Mouse (Mus musculus) neural tube, embryonic 11.5 days (tissue): ENCODE results near the gene Cacnb4. TPM values are rescaled to one million over a fixed set of nuclear protein-coding genes. Genes with fewer than 3 reads are reported as not detected.
A peak's percentile ranks its signal among the peaks of the same experiment; 100 is the strongest.

Source experiments
- ATAC-seq: fragments of 200-750 bp; cut with Nextera tagmentation; 2 replicates; pipeline ENCODE4 v1.8.0; 2017; ENCODE audit warnings: moderate number of reproducible peaks, mild to moderate bottlenecking, moderate TSS enrichment, moderate library complexity; ENCODE audit not compliant: insufficient read depth, low FRiP score, low TSS enrichment
- DNase-seq: peaks from one replicate; pipeline ENCODE4 v3.0.0-alpha.2; 2015; ENCODE audit warnings: low spot score
- H3K27ac ChIP-seq: fragments of 300-500 bp; sonication (generic); 2 replicates; pipeline ENCODE4 v1.5.1; 2014; ENCODE audit warnings: low read depth, mild to moderate bottlenecking, low read length
- H3K27me3 ChIP-seq: fragments of 300-500 bp; sonication (generic); 2 replicates; pipeline ENCODE4 v1.6.1; 2014; ENCODE audit warnings: mild to moderate bottlenecking, low read length, mixed read lengths; ENCODE audit not compliant: control insufficient read depth, insufficient read depth
- H3K36me3 ChIP-seq: fragments of 300-500 bp; sonication (generic); 2 replicates; pipeline ENCODE4 v1.6.1; 2014; ENCODE audit warnings: mild to moderate bottlenecking, low read length, moderate library complexity, mixed read lengths; ENCODE audit not compliant: control insufficient read depth, insufficient read depth
- H3K4me1 ChIP-seq: fragments of 300-500 bp; sonication (generic); 2 replicates; pipeline ENCODE4 v1.6.1; 2014; ENCODE audit warnings: low read length, mixed read lengths; ENCODE audit not compliant: control insufficient read depth, insufficient read depth
- H3K4me2 ChIP-seq: fragments of 300-500 bp; sonication (generic); 2 replicates; pipeline ENCODE4 v1.6.1; 2014; ENCODE audit warnings: low read depth, mild to moderate bottlenecking, moderate library complexity
- H3K4me3 ChIP-seq: fragments of 300-500 bp; sonication (generic); 2 replicates; pipeline ENCODE4 v1.5.1; 2014; ENCODE audit warnings: low read depth, low read length
- H3K9ac ChIP-seq: fragments of 300-500 bp; sonication (generic); 2 replicates; pipeline ENCODE4 v1.6.1; 2014; ENCODE audit warnings: mild to moderate bottlenecking, low read length
- H3K9me3 ChIP-seq: fragments of 300-500 bp; sonication (generic); 2 replicates; pipeline ENCODE4 v1.6.1; 2016; ENCODE audit warnings: low read length; ENCODE audit not compliant: control insufficient read depth
- WGBS: fragments of 180-500 bp; shearing (Covaris S2); extraction: QIAGEN DNeasy Blood & Tissue Kit; methylation state at CpG from one replicate; pipeline ENCODE4 v1.1.7; 2014; 5-methylcytosine and 5-hydroxymethylcytosine counted together
- polyA plus RNA-seq: library from polyadenylated mRNA; unstranded; fragments of >200 nt; fragmentation: Nextera tagmentation; extraction: Ambion mirVana; gene quantifications from 2 replicates; pipeline ENCODE4 v1.2.1, GENCODE M21; 2014

Cacnb4 gene
- polyA plus RNA-seq, 1 experiment from 2014 or later: 3.2 TPM

GRCm38 (mm10) chr2:52590340-52590969 is 86.2 kb downstream of the Cacnb4 start:
- ATAC-seq (no peak), DNase-seq (no peak)
- no peaks in the 10 kb centered on the region for H3K27me3 ChIP-seq
- WGBS: 59% methylated on average over 7 of the region's 7 CpGs
- H3K36me3 ChIP-seq: no peaks in the 10 kb centered on the region
- H3K9me3 ChIP-seq: no peaks in the 10 kb centered on the region
- peak overlapping the region; percentile 37 for H3K9ac ChIP-seq
- no peak overlapping the region for H3K27ac ChIP-seq
- 0 out of 2 replicates have a peak, but pooled peaks cover 2% of the 10 kb centered on the region for H3K4me1 ChIP-seq
- no peak overlapping the region for H3K4me3 ChIP-seq
- H3K4me2 ChIP-seq: peak overlapping the region; percentile 22; the same call in 1 of the 2 replicates

DNA sequence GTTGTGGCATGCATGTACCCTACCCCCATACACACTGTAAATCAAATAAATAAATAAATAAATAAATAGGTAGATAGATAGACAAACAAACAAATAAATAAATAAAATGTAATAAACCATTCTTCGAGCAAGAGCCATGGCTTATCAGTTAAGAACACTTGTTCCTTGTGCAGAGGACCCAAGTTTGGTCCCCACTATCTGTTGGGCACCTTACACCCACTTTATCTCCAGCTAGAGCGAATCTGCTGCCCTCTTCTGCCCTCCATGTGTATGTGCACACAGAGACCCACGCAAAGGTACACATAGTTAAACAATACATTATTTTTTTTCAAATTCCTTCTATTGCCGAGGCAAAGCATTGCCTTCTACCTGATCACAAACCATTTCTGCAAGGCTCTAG is 87.1 kb downstream of the Cacnb4 start:
- Histone ChIP-seq H3K27me3 (no peaks in the 10 kb centered on the region), H3K27ac (no peak overlapping the region), H3K9ac (no peak overlapping the region), H3K4me1 (0 out of 2 replicates have a peak, but pooled peaks cover 2% of the 10 kb centered on the region), H3K4me2 (no peak overlapping the region), H3K36me3 (no peaks in the 10 kb centered on the region), H3K9me3 (no peaks in the 10 kb centered on the region), H3K4me3 (no peak overlapping the region)
- WGBS: 94% methylated on average over 4 of the region's 4 CpGs
- ATAC-seq (no peak), DNase-seq (no peak)

DNA sequence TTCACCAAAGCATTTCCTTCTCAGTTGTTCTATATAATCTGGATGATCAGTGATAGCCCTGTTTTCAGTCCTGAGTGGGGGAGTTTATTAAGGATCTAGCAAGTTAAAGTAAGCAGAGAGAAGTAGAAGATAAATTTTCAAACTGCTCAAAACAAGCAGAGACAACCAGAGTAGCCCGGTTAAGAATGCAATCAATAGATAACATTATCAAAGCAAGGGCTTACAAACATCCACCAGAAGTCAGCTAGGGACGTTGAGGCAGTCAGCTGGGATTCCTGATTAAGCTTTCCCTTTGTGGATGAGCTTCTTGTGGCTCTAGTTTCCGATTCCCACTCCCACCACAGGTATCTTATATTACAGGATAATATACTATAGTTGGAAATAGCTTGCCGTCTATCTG is 91.2 kb downstream of the Cacnb4 start:
- Histone ChIP-seq H3K27ac (no peak overlapping the region), H3K36me3 (no peaks in the 10 kb centered on the region), H3K4me1 (0 out of 2 replicates have a peak, but pooled peaks cover 1% of the 10 kb centered on the region), H3K4me2 (no peak overlapping the region), H3K9ac (no peak overlapping the region), H3K27me3 (no peaks in the 10 kb centered on the region), H3K4me3 (no peak overlapping the region), H3K9me3 (no peaks in the 10 kb centered on the region)
- no peak for ATAC-seq
- WGBS: 85% methylated on average over 4 of the region's 4 CpGs
- no peak for DNase-seq

- 79% methylated on average over 10 of the region's 11 CpGs for WGBS
- no peaks in the 10 kb centered on the region for H3K36me3 ChIP-seq
- H3K27ac ChIP-seq: no peak overlapping the region
- ATAC-seq (no peak), DNase-seq (no peak)
- H3K4me1 ChIP-seq: no peaks in the 10 kb centered on the region
- no peaks in the 10 kb centered on the region for H3K27me3 ChIP-seq
- H3K9me3 ChIP-seq: no peaks in the 10 kb centered on the region
- H3K4me2 ChIP-seq: no peak overlapping the region
- H3K9ac ChIP-seq: no peak overlapping the region
- H3K4me3 ChIP-seq: no peak overlapping the region
Measured at GRCm38 (mm10) chr2:52581132-52581781, 95.4 kb downstream of the Cacnb4 start.

DNA sequence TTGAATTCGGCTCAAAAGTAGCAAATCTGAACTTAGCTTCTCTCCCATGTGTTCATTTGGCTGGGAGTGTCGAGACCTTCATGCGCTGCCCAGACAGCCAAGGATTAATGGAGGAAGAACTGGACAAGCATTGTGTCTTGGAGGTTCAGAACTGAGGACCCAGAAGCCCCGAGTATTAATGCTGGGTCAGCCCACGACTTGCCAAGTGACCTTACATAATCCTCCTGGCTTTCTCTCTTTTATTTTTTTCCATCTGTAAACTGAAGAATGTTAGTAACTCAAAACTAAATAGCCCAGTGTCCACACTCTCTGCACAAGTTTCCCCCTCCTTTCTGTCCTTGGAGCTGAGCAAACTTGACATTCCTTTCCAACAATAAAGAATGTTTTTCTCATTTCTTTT is 95.9 kb downstream of the Cacnb4 start:
- Histone ChIP-seq H3K4me2 (no peak overlapping the region), H3K27me3 (no peaks in the 10 kb centered on the region), H3K9me3 (no peaks in the 10 kb centered on the region), H3K4me3 (no peak overlapping the region), H3K36me3 (no peaks in the 10 kb centered on the region), H3K4me1 (no peaks in the 10 kb centered on the region), H3K27ac (no peak overlapping the region), H3K9ac (no peak overlapping the region)
- ATAC-seq (no peak), DNase-seq (no peak)
- 52% methylated on average over 5 of the region's 5 CpGs for WGBS

- Histone ChIP-seq H3K27ac (no peak overlapping the region), H3K27me3 (no peaks in the 10 kb centered on the region), H3K4me2 (no peak overlapping the region), H3K4me3 (no peak overlapping the region), H3K9ac (no peak overlapping the region), H3K9me3 (no peaks in the 10 kb centered on the region), H3K36me3 (no peaks in the 10 kb centered on the region), H3K4me1 (no peaks in the 10 kb centered on the region)
- WGBS: 52% methylated on average over 3 of the region's 3 CpGs
- ATAC-seq (no peak), DNase-seq (no peak)
Measured at GRCm38 (mm10) chr2:52578846-52579245, 97.8 kb downstream of the Cacnb4 start.

- 88% methylated on average over 4 of the region's 4 CpGs for WGBS
- no peak for ATAC-seq
- H3K4me3 ChIP-seq: no peak overlapping the region
Measured at GRCm38 (mm10) chr2:52577700-52578099, 98.9 kb downstream of the Cacnb4 start.

GRCm38 (mm10) chr2:52576546-52576945 is 100.1 kb downstream of the Cacnb4 start:
- H3K9me3 ChIP-seq: no peaks in the 10 kb centered on the region
- H3K4me3 ChIP-seq: no peak overlapping the region
- DNase-seq (no peak), ATAC-seq (no peak)
- no peaks in the 10 kb centered on the region for H3K36me3 ChIP-seq
- H3K9ac ChIP-seq: no peak overlapping the region
- H3K27me3 ChIP-seq: no peaks in the 10 kb centered on the region
- no peak overlapping the region for H3K4me2 ChIP-seq
- no peak overlapping the region for H3K27ac ChIP-seq
- WGBS: 100% methylated on average over 2 of the region's 2 CpGs
- H3K4me1 ChIP-seq: no peaks in the 10 kb centered on the region

More at GRCm38 (mm10) chr2:52577700-52578099, 98.9 kb downstream of the Cacnb4 start:
- H3K9ac ChIP-seq: no peak overlapping the region
- H3K4me2 ChIP-seq: no peak overlapping the region
- no peaks in the 10 kb centered on the region for H3K36me3 ChIP-seq
- no peaks in the 10 kb centered on the region for H3K4me1 ChIP-seq
- no peak overlapping the region for H3K27ac ChIP-seq
- no peaks in the 10 kb centered on the region for H3K27me3 ChIP-seq
- DNase-seq: no peak
- H3K9me3 ChIP-seq: no peaks in the 10 kb centered on the region

GRCm38 (mm10) chr2:52575637-52576175 is 100.9 kb downstream of the Cacnb4 start:
- no peaks in the 10 kb centered on the region for H3K27me3 ChIP-seq
- no peak for DNase-seq
- H3K4me1 ChIP-seq: no peaks in the 10 kb centered on the region
- no peak overlapping the region for H3K27ac ChIP-seq
- H3K9me3 ChIP-seq: no peaks in the 10 kb centered on the region
- no peaks in the 10 kb centered on the region for H3K36me3 ChIP-seq
- no peak overlapping the region for H3K4me3 ChIP-seq
- ATAC-seq: no peak
- no peak overlapping the region for H3K4me2 ChIP-seq
- H3K9ac ChIP-seq: no peak overlapping the region
- WGBS: 90% methylated on average over 10 of the region's 10 CpGs
